Mouse (Mus musculus) lung, adult 2 months (tissue): ENCODE measurements around the gene Daglb.

Experiments
- CTCF ChIP-seq: fragments of 200-500 bp; IDR thresholded peaks from 2 replicates; pipeline ENCODE4 v1.5.1; 2011; ENCODE audit warnings: mild to moderate bottlenecking, low read length, control low read depth; ENCODE audit not compliant: insufficient read depth
- POLR2A ChIP-seq: fragments of 200-500 bp; IDR thresholded peaks from 2 replicates; pipeline ENCODE4 v1.6.1; 2011; ENCODE audit warnings: low read depth, mild to moderate bottlenecking, control low read depth, low read length, borderline replicate concordance; ENCODE audit errors: extremely low read depth

- TF ChIP-seq CTCF: no peak
- TF ChIP-seq POLR2A: no peak
These were observed 41.4 kb upstream of the Daglb start for GRCm38 (mm10) chr5:143422990-143423389.
